Mouse (Mus musculus): ENCODE data around the gene Nrp2. TPM values are rescaled to one million over a fixed set of nuclear protein-coding genes. Genes with fewer than 3 reads are reported as not detected.
A peak's percentile ranks its signal among the peaks of the same experiment; 100 is the strongest.

Nrp2 gene
- polyA plus RNA-seq, 1 experiment from 2014 or later: 7.1 TPM

DNA sequence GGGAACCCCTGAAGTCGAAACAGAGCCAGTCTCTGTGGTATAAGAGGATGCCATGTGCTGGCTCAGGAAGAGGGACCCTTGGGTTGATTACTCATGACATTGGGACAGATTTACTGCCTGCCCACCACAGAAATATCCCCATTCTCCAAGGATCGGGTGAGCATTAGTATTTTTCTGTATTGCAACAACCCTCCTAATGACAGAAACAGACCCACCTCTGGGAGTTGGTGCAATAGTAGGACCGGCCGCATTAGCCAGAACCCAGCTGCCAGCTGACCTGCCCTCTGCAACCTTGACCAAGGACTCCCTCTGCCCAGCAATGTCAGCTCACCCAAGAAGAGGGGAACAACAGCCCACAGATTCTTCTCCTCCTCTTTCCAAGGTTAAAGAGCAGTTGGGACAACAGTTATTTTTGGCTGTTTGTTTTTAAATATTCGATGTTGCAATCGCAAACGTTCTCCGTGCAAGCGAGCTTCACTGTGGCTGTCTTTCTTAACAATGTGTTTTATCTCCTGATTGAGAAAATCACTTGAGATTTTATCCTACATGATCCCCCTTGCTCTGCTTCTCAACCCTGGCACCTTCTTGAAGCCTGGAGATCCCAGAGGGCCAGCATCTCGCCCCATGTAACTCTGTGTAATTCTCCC lies 22.1 kb downstream of the Nrp2 start:
- H3K4me2 ChIP-seq (replicated peaks; ENCODE audit: low read depth, low read length): no peak overlapping the region
- H3K36me3 ChIP-seq (ENCODE audit: control insufficient read depth, insufficient read depth, low read length): no peaks in the 10 kb centered on the region
- no peaks in the 10 kb centered on the region for H3K9me3 ChIP-seq (ENCODE audit: control insufficient read depth, low read length)
- H3K27me3 ChIP-seq (ENCODE audit: control insufficient read depth, insufficient read depth, low read length): no peaks in the 10 kb centered on the region
- peaks cover 25% of the 10 kb centered on the region for H3K4me1 ChIP-seq (ENCODE audit: control insufficient read depth, insufficient read depth, low read length)
- no peak for ATAC-seq (ENCODE audit: low FRiP score, low TSS enrichment)
- no peak overlapping the region for H3K9ac ChIP-seq (ENCODE audit: low read depth, low read length)
- no peak overlapping the region; the same call in 1 of the 2 replicates for H3K27ac ChIP-seq (ENCODE audit: low read depth, low read length)
- 55% methylated on average over 10 of the region's 10 CpGs for WGBS
- no peak overlapping the region for H3K4me3 ChIP-seq (ENCODE audit: low read length)

DNA sequence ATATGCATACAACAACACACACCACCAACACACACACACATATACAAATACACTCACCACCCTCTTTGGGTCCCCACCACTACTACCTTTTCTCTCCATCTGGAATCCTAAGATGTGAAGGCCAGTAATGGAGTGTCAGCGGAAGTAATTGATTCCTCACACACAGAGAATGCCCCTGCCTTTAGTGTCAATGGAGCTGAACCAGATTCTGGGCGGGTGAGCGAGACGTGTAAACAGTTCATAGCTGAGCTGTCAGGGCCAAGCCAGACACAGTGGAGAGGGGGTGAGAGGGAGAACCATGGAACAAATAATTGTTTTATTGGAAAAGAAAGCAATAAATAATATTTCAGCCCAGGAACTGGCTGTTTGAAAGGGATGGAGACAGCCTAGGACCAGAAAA lies 24.1 kb downstream of the Nrp2 start:
- peaks cover 25% of the 10 kb centered on the region for H3K4me1 ChIP-seq (ENCODE audit: control insufficient read depth, insufficient read depth, low read length)
- peak; percentile 69; the same call in 1 of the 2 replicates for ATAC-seq (ENCODE audit: low FRiP score, low TSS enrichment)
- no peak overlapping the region for H3K4me2 ChIP-seq (replicated peaks; ENCODE audit: low read depth, low read length)
- WGBS: 29% methylated on average over 4 of the region's 4 CpGs
- H3K27ac ChIP-seq (ENCODE audit: low read depth, low read length): no peak overlapping the region; the same call in 1 of the 2 replicates
- H3K9me3 ChIP-seq (ENCODE audit: control insufficient read depth, low read length): no peaks in the 10 kb centered on the region
- H3K36me3 ChIP-seq (ENCODE audit: control insufficient read depth, insufficient read depth, low read length): no peaks in the 10 kb centered on the region
- no peaks in the 10 kb centered on the region for H3K27me3 ChIP-seq (ENCODE audit: control insufficient read depth, insufficient read depth, low read length)
- no peak overlapping the region for H3K4me3 ChIP-seq (ENCODE audit: low read length)
- no peak overlapping the region for H3K9ac ChIP-seq (ENCODE audit: low read depth, low read length)

DNA sequence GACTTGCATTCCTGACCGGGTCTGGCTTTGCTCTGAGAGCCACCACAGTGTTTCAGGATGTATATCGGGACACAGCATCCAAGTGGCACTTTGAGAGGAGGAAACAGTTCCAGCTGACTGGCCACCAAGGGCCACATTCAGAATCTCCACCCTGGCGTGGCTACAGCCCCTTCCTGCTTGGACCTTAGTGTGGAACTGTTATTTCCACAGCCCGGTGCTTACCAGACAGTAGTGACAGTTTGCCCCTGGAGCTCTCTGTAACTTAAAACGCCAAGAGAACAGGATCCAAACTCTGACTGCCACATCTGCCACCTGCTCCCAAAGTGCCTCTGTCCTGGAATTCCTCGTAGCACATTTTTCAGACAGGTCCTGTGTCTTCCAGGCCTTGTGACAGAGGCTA lies 25.3 kb downstream of the Nrp2 start:
- no peak overlapping the region for H3K4me3 ChIP-seq (ENCODE audit: low read length)
- H3K4me1 ChIP-seq (ENCODE audit: control insufficient read depth, insufficient read depth, low read length): peaks cover 25% of the 10 kb centered on the region
- peak overlapping the region; percentile 26; the same call in 1 of the 2 replicates for H3K27ac ChIP-seq (ENCODE audit: low read depth, low read length)

DNA sequence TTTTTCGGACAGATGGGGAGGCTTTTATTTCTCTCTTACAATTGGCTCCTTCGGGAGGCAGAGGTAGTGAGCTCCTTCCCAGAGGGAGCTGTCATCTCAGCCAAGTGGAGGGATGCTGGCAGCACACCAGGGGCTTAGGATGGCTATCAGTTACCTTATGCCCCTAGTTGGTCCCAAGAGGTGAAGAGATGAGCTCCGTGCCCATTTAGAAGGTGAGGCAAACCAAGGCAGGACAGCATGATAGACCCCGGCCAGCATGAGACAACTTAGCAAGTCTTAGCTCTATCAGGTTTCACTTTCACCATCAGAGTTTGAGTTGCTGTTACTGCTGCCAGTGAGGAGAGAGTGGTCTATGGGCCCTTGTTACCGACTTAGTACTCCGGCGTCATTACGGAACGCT lies 25.8 kb downstream of the Nrp2 start:
- Histone ChIP-seq H3K27ac (ENCODE audit: low read depth, low read length) (peak overlapping the region; percentile 26; the same call in 1 of the 2 replicates), H3K9me3 (ENCODE audit: control insufficient read depth, low read length) (no peaks in the 10 kb centered on the region), H3K27me3 (ENCODE audit: control insufficient read depth, insufficient read depth, low read length) (no peaks in the 10 kb centered on the region), H3K36me3 (ENCODE audit: control insufficient read depth, insufficient read depth, low read length) (no peaks in the 10 kb centered on the region), H3K9ac (ENCODE audit: low read depth, low read length) (no peak overlapping the region), H3K4me3 (ENCODE audit: low read length) (no peak overlapping the region), H3K4me1 (ENCODE audit: control insufficient read depth, insufficient read depth, low read length) (peaks cover 25% of the 10 kb centered on the region), H3K4me2 (replicated peaks; ENCODE audit: low read depth, low read length) (no peak overlapping the region; the same call in 1 of the 2 replicates)
- no peak for ATAC-seq (ENCODE audit: low FRiP score, low TSS enrichment)
- WGBS: 58% methylated on average over 9 of the region's 9 CpGs

More for the DNA sequence above, 25.3 kb downstream of the Nrp2 start:
- Histone ChIP-seq H3K9me3 (ENCODE audit: control insufficient read depth, low read length) (no peaks in the 10 kb centered on the region), H3K36me3 (ENCODE audit: control insufficient read depth, insufficient read depth, low read length) (no peaks in the 10 kb centered on the region), H3K4me2 (replicated peaks; ENCODE audit: low read depth, low read length) (no peak overlapping the region), H3K27me3 (ENCODE audit: control insufficient read depth, insufficient read depth, low read length) (no peaks in the 10 kb centered on the region), H3K9ac (ENCODE audit: low read depth, low read length) (no peak overlapping the region)
- 34% methylated on average over 6 of the region's 6 CpGs for WGBS
- ATAC-seq (ENCODE audit: low FRiP score, low TSS enrichment): peak; percentile 14; the same call in 1 of the 2 replicates

DNA sequence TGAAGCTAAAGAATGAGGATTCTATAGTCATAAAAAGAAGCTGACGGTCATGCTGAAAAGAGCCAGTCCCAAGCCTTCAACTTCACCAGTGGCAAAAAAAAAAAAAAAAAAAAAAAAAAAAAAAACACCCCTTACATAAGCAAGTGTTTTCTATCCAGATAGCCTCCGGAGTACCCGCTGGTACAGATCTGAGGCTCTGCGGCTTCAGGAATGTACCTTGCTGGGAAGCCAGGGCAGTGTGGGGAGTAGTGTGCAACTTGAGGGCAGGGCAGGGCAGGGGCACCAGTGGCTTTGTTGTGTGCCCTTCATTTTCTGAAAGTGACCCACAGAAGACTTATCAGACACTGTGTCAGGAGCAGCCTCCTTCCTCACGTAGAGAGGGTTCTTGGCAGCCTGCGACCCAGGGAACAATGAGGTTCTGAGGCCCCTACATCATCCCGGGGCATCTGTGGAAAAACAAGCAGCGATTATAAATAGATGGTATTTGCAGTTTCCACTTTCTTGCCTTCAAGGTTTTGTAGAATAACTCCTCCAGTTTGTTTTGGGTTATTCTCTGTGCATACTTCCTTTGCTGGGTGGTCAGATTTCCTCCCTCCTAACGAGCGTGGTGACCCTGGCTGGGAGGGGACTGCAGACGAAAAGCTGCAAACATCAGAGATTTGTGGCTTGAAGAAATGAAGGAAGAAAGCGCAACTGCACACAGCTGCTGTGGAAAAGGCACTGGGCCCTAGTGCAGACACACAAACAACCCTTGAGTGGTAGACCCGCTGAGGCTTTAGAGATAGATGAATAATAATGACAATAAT lies 26.5 kb downstream of the Nrp2 start:
- peak overlapping the region; percentile 49; the same call in 1 of the 2 replicates for H3K27ac ChIP-seq (ENCODE audit: low read depth, low read length)

DNA sequence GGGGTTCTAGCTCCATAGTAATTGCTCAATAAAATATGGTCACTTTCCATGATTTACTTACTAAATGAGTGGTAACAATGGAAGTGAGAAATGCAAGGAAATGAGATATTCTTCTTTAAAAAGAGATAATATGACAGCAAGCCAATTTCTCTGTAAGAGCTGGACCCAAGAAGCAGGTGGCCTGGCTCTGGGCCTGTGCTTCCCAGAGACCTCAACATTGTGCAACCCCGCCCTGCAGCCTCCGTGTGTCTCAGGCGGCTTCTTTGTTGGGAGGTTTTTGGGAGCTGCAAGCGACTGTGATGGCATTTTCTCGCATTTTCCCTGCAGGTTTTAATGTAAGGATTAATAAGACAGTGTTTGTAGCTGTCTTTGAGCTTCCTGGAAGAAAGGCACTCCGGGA lies 29.0 kb downstream of the Nrp2 start:
- Histone ChIP-seq H3K9ac (ENCODE audit: low read depth, low read length) (no peak overlapping the region), H3K27ac (ENCODE audit: low read depth, low read length) (no peak overlapping the region), H3K4me3 (ENCODE audit: low read length) (no peak overlapping the region), H3K9me3 (ENCODE audit: control insufficient read depth, low read length) (no peaks in the 10 kb centered on the region), H3K4me2 (replicated peaks; ENCODE audit: low read depth, low read length) (no peak overlapping the region), H3K36me3 (ENCODE audit: control insufficient read depth, insufficient read depth, low read length) (no peaks in the 10 kb centered on the region; the same call in 1 of the 2 replicates), H3K4me1 (ENCODE audit: control insufficient read depth, insufficient read depth, low read length) (peaks cover 24% of the 10 kb centered on the region), H3K27me3 (ENCODE audit: control insufficient read depth, insufficient read depth, low read length) (no peaks in the 10 kb centered on the region)
- 87% methylated on average over 6 of the region's 6 CpGs for WGBS
- no peak for ATAC-seq (ENCODE audit: low FRiP score, low TSS enrichment)

More for the DNA sequence above, 26.5 kb downstream of the Nrp2 start:
- H3K4me2 ChIP-seq (replicated peaks; ENCODE audit: low read depth, low read length): no peak overlapping the region
- no peak overlapping the region for H3K4me3 ChIP-seq (ENCODE audit: low read length)
- no peaks in the 10 kb centered on the region for H3K27me3 ChIP-seq (ENCODE audit: control insufficient read depth, insufficient read depth, low read length)
- no peaks in the 10 kb centered on the region for H3K9me3 ChIP-seq (ENCODE audit: control insufficient read depth, low read length)
- no peak overlapping the region for H3K9ac ChIP-seq (ENCODE audit: low read depth, low read length)
- peak; percentile 18 for ATAC-seq (ENCODE audit: low FRiP score, low TSS enrichment)
- no peaks in the 10 kb centered on the region for H3K36me3 ChIP-seq (ENCODE audit: control insufficient read depth, insufficient read depth, low read length)
- peaks cover 28% of the 10 kb centered on the region for H3K4me1 ChIP-seq (ENCODE audit: control insufficient read depth, insufficient read depth, low read length)
- 26% methylated on average over 13 of the region's 13 CpGs for WGBS

DNA sequence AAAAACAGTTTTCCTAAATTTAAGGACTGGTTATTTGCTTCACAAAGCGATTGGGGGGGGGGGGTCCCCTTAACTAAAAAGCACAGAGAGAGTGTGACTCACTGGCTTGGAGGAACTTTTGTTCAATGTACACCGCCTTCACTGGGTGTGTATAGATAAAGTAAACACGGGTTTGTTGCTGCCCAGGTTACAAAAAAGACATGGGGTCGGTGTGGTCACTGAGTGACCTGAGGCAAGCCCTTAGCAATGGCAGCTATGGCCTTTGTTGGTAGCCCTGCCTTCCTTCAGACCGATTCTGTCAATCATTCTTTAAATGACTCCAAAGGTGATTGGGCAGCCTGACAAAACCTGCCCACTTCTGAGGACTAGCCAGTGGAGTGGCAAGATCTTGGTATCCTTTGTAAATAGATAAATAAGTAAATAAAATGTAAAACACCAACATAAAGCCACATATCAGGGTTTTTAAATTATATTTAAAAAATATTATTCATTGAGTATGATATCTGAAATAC lies 31.4 kb downstream of the Nrp2 start:
- Histone ChIP-seq H3K4me1 (ENCODE audit: control insufficient read depth, insufficient read depth, low read length) (peaks cover 7% of the 10 kb centered on the region; the same call in 1 of the 2 replicates), H3K4me2 (replicated peaks; ENCODE audit: low read depth, low read length) (no peak overlapping the region), H3K27me3 (ENCODE audit: control insufficient read depth, insufficient read depth, low read length) (no peaks in the 10 kb centered on the region), H3K36me3 (ENCODE audit: control insufficient read depth, insufficient read depth, low read length) (no peaks in the 10 kb centered on the region; the same call in 1 of the 2 replicates), H3K9ac (ENCODE audit: low read depth, low read length) (no peak overlapping the region), H3K27ac (ENCODE audit: low read depth, low read length) (no peak overlapping the region), H3K9me3 (ENCODE audit: control insufficient read depth, low read length) (no peaks in the 10 kb centered on the region), H3K4me3 (ENCODE audit: low read length) (no peak overlapping the region)
- no peak for ATAC-seq (ENCODE audit: low FRiP score, low TSS enrichment)
- WGBS: 77% methylated on average over 5 of the region's 5 CpGs

DNA sequence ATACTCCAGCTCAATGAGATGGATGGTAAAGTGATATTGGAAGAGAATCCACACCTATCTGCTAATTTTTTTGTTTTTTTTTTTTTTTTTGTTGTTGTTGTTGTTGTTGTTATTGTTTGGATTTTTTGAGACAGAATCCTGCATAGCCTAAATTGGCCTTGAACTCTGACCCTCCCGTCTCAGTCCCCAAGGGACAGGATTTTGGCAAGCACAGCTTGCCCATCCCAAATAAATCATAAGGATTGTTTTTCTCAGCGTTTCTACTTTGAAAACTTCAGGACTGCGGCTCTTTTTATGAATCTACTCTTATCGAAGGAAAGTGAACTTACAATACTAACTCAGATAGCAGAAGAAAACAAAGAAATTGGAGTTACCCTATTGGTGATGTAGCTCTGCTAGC lies 31.9 kb downstream of the Nrp2 start:
- Histone ChIP-seq H3K4me1 (ENCODE audit: control insufficient read depth, insufficient read depth, low read length) (peaks cover 2% of the 10 kb centered on the region; the same call in 1 of the 2 replicates), H3K4me2 (replicated peaks; ENCODE audit: low read depth, low read length) (no peak overlapping the region), H3K36me3 (ENCODE audit: control insufficient read depth, insufficient read depth, low read length) (no peaks in the 10 kb centered on the region; the same call in 1 of the 2 replicates), H3K9ac (ENCODE audit: low read depth, low read length) (no peak overlapping the region), H3K9me3 (ENCODE audit: control insufficient read depth, low read length) (no peaks in the 10 kb centered on the region), H3K27me3 (ENCODE audit: control insufficient read depth, insufficient read depth, low read length) (no peaks in the 10 kb centered on the region), H3K4me3 (ENCODE audit: low read length) (no peak overlapping the region), H3K27ac (ENCODE audit: low read depth, low read length) (no peak overlapping the region)
- 60% methylated on average over 4 of the region's 4 CpGs for WGBS
- no peak for ATAC-seq (ENCODE audit: low FRiP score, low TSS enrichment)
